Mouse (Mus musculus): ENCODE measurements around the gene Cd2bp2.

DNA sequence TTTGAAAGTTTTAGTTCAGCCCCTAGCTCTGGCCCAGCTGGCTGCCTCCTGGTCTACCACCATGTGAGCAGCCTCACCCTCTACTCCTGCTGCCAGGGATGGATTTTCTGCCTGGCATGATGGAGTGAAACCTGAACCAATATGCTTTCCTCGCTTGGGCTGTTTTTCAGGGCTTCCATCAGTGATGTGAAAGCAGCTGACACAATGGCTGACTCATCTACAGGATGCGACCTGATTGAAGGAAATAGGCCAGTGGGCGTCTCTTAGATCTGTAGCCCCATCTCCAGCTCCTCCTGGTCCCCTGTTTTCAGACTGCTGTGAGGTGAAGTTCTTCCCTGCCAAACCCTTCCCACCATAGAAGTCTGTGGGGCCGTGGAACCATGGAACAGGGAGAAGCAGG is 18.9 kb downstream of the Cd2bp2 start:
- no peak for TF ChIP-seq CTCF (IDR thresholded peaks at IDR 0.05; ENCODE audit: control insufficient read depth, insufficient read depth, insufficient replicate concordance, low read depth, low read length)
- no peak for TF ChIP-seq POLR2A (IDR thresholded peaks at IDR 0.05; ENCODE audit: control insufficient read depth, low read depth, low read length)
